Mouse (Mus musculus): ENCODE results near the gene Ncaph2. TPM values are rescaled to one million over a fixed set of nuclear protein-coding genes. Genes with fewer than 3 reads are reported as not detected.

Gene Ncaph2
- polyA plus RNA-seq, 1 experiment from 2014 or later = 170 TPM

- H3K27me3 ChIP-seq = peaks cover 28% of the 10 kb centered on the region
- WGBS = 8% methylated on average over 26 of the region's 26 CpGs
- no peak within 1 kb of the TSS for H3K27ac ChIP-seq (replicated peaks)
- no peak for ATAC-seq (ENCODE audit: low FRiP score, low read depth)
- H3K36me3 ChIP-seq = no peaks in the 10 kb centered on the region
- H3K4me3 ChIP-seq = peak within 1 kb of the TSS; percentile 14; the same call in 1 of the 2 replicates
- peak within 1 kb of the TSS; percentile 35 for H3K4me2 ChIP-seq (replicated peaks)
- no peak within 1 kb of the TSS for H3K9ac ChIP-seq (replicated peaks)
- H3K9me3 ChIP-seq = no peaks in the 10 kb centered on the region
- H3K4me1 ChIP-seq = peaks cover 9% of the 10 kb centered on the region
These were observed 32.6 kb upstream of the Ncaph2 start, which contains the start of gene Adm2 for GRCm38 (mm10) chr15:89322670-89323522. Adm2 (plus strand) TSS chr15:89322720.

DNA sequence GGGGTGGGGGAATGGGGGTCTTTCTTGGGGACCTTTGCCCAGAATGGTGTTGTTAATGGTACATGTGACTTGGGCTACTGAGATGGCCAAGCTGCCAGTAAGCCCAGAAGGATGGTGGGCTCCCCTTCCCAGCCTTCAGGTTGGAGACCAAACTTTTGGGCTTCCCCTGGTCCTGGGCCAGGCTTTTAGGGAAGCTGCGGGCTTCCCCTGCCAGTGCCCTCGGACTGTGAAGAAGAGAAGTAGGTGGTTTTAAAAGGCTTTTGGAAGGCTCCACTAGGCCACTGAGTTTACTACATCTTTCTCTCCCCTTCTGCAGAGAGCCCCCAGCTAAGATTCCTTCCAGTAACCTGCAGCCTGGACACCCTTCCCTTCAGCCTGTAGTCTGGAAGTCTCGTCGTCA, 31.9 kb upstream of the Ncaph2 start:
- Histone ChIP-seq H3K27me3 (peaks cover 28% of the 10 kb centered on the region), H3K27ac (replicated peaks) (no peak overlapping the region), H3K36me3 (no peaks in the 10 kb centered on the region), H3K4me2 (replicated peaks) (no peak overlapping the region), H3K9ac (replicated peaks) (no peak overlapping the region), H3K4me1 (peaks cover 9% of the 10 kb centered on the region), H3K9me3 (no peaks in the 10 kb centered on the region), H3K4me3 (no peak overlapping the region)
- WGBS = 89% methylated on average over 4 of the region's 4 CpGs
- ATAC-seq (ENCODE audit: low FRiP score, low read depth) = no peak

DNA sequence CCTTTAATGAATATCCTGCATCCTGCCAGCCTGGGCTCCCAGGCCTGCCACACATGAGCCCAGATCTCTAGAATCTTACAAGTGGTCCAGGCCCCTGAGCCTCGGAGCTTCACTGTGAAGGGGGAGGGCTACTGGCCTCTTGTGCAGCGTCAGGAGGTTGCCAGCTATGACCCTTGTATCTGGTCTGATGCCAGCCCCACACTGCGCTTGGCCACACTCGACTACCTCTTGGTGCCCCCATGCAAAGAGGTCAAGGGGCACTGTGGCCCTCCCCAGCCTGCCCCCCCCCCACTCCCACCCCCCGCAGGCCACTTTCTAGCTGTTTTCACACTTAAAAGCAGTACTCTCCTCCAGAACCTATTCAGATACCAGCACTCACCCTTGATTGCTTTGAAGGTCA, 29.1 kb upstream of the Ncaph2 start:
- H3K4me3 ChIP-seq = no peak overlapping the region
- 78% methylated on average over 5 of the region's 5 CpGs for WGBS

GRCm38 (mm10) chr15:89334271-89334670, 21.2 kb upstream of the Ncaph2 start, which contains the start of gene Miox:
Miox (plus strand) TSS chr15:89334398.
- 90% methylated on average over 7 of the region's 7 CpGs for WGBS
- Histone ChIP-seq H3K9me3 (no peaks in the 10 kb centered on the region), H3K4me2 (replicated peaks) (no peak within 1 kb of the TSS), H3K9ac (replicated peaks) (no peak within 1 kb of the TSS), H3K27ac (replicated peaks) (no peak within 1 kb of the TSS), H3K4me1 (no peaks in the 10 kb centered on the region), H3K4me3 (no peak within 1 kb of the TSS), H3K27me3 (peaks cover 6% of the 10 kb centered on the region; the same call in 1 of the 2 replicates), H3K36me3 (no peaks in the 10 kb centered on the region)
- ATAC-seq (ENCODE audit: low FRiP score, low read depth) = no peak

More for the DNA sequence above, 29.1 kb upstream of the Ncaph2 start:
- Histone ChIP-seq H3K4me1 (peaks cover 9% of the 10 kb centered on the region), H3K27ac (replicated peaks) (no peak overlapping the region), H3K4me2 (replicated peaks) (no peak overlapping the region), H3K36me3 (no peaks in the 10 kb centered on the region), H3K9ac (replicated peaks) (no peak overlapping the region), H3K27me3 (peaks cover 23% of the 10 kb centered on the region), H3K9me3 (no peaks in the 10 kb centered on the region)
- ATAC-seq (ENCODE audit: low FRiP score, low read depth) = no peak

DNA sequence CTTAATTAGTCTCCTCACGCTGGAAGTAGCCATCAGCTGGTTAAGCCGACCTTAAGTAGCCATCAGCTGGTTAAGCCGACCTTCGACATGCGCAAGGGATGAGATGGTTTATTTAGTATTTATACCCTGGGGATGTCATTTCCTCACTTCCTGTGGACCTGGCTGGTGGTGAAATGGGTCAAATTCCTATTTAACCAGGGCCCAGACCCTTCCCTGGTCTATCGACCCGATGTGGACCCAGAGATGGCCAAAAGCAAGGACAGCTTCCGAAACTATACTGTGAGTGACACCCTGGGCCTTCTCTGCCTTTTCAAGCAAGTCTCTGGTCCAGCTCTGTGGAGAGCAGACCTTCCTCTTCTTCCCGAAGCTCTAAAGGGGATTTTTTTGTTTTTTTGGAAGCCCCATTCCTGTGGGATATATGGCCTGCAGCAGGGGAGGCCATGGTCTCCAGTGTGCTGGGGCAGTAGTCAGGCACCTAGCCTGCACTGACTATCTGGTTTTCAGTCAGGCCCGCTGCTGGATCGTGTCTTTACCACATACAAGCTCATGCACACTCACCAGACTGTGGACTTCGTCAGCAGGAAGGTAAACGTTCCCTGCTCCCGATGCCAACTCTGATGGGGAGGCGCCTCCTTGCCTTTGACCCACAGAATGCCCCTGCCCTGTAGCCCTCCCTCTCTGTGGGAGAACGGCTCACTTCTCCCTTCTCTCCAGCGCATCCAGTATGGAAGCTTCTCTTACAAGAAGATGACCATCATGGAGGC, 20.6 kb upstream of the Ncaph2 start:
- no peak overlapping the region for H3K27ac ChIP-seq (replicated peaks)
- H3K27me3 ChIP-seq = peaks cover 6% of the 10 kb centered on the region; the same call in 1 of the 2 replicates
- no peak overlapping the region for H3K4me3 ChIP-seq
- no peak for ATAC-seq (ENCODE audit: low FRiP score, low read depth)
- no peak overlapping the region for H3K4me2 ChIP-seq (replicated peaks)
- 80% methylated on average over 17 of the region's 17 CpGs for WGBS
- H3K9ac ChIP-seq (replicated peaks) = no peak overlapping the region
- H3K36me3 ChIP-seq = no peaks in the 10 kb centered on the region
- H3K9me3 ChIP-seq = no peaks in the 10 kb centered on the region
- H3K4me1 ChIP-seq = no peaks in the 10 kb centered on the region

- H3K27ac ChIP-seq (replicated peaks) = no peak overlapping the region
- H3K4me1 ChIP-seq = no peaks in the 10 kb centered on the region
- no peak overlapping the region for H3K4me2 ChIP-seq (replicated peaks)
- no peaks in the 10 kb centered on the region for H3K9me3 ChIP-seq
- no peak overlapping the region for H3K9ac ChIP-seq (replicated peaks)
- peaks cover 6% of the 10 kb centered on the region; the same call in 1 of the 2 replicates for H3K27me3 ChIP-seq
- H3K4me3 ChIP-seq = no peak overlapping the region
- no peaks in the 10 kb centered on the region for H3K36me3 ChIP-seq
- ATAC-seq (ENCODE audit: low FRiP score, low read depth) = no peak
- 86% methylated on average over 14 of the region's 14 CpGs for WGBS
These were observed 19.1 kb upstream of the Ncaph2 start for GRCm38 (mm10) chr15:89336422-89336821.

- no peak for ATAC-seq (ENCODE audit: low FRiP score, low read depth)
- 96% methylated on average over 2 of the region's 2 CpGs for WGBS
- H3K27ac ChIP-seq (replicated peaks) = no peak overlapping the region
- H3K9me3 ChIP-seq = no peaks in the 10 kb centered on the region
- H3K4me1 ChIP-seq = no peaks in the 10 kb centered on the region
- H3K4me2 ChIP-seq (replicated peaks) = no peak overlapping the region
- no peaks in the 10 kb centered on the region for H3K36me3 ChIP-seq
- H3K27me3 ChIP-seq = peaks cover 6% of the 10 kb centered on the region; the same call in 1 of the 2 replicates
- H3K9ac ChIP-seq (replicated peaks) = no peak overlapping the region
- H3K4me3 ChIP-seq = no peak overlapping the region
These were observed 15.8 kb upstream of the Ncaph2 start for GRCm38 (mm10) chr15:89339696-89340095.

DNA sequence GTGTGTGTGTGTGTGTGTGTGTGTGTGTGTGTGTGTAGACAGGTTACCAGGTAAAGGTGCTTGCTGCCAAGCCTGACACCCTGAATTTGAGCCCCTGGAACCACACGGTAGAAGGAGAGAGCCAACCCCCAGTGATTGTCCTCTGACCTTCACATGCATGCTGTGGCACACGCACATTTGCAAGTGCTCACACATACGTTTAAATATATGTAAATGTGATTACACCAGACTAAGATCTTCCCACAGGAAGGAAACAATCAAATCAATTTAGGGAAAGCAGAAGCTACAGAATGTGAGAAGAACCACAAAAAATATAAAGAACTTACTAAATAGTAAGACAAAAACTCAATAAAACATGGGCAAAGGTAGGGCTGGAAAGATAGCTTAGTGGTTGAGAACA, 15.4 kb upstream of the Ncaph2 start:
- Histone ChIP-seq H3K36me3 (no peaks in the 10 kb centered on the region), H3K4me2 (replicated peaks) (no peak overlapping the region), H3K4me1 (no peaks in the 10 kb centered on the region), H3K27me3 (peaks cover 6% of the 10 kb centered on the region; the same call in 1 of the 2 replicates), H3K27ac (replicated peaks) (no peak overlapping the region), H3K9me3 (no peaks in the 10 kb centered on the region), H3K4me3 (no peak overlapping the region), H3K9ac (replicated peaks) (no peak overlapping the region)
- WGBS = 88% methylated on average over 3 of the region's 3 CpGs
- no peak for ATAC-seq (ENCODE audit: low FRiP score, low read depth)

DNA sequence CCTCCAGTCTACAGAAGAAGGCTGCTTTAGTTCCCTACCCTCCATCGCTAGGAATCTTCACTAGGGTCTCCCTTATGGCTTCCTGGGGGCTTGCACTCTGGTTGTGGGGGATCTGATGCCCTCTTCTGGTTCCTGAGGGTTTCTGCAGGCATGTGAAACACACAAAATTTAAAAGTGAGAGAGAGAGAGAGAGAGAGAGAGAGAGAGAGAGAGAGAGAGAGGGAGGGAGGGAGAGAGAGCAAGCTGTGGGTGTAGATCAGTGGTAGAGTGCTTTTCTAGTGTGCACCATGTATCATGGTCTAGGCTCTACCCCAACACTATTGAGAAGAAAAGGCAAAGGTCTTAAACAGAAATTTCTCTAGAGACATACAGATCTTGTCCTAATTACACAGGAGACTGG, 13.8 kb upstream of the Ncaph2 start:
- H3K27ac ChIP-seq (replicated peaks) = no peak overlapping the region
- ATAC-seq (ENCODE audit: low FRiP score, low read depth) = no peak
- no peak overlapping the region for H3K4me3 ChIP-seq
- WGBS = 45% methylated on average over 1 of the region's 1 CpGs
- no peaks in the 10 kb centered on the region for H3K27me3 ChIP-seq
- H3K4me2 ChIP-seq (replicated peaks) = no peak overlapping the region
- no peaks in the 10 kb centered on the region for H3K36me3 ChIP-seq
- H3K9me3 ChIP-seq = no peaks in the 10 kb centered on the region
- H3K9ac ChIP-seq (replicated peaks) = no peak overlapping the region
- no peaks in the 10 kb centered on the region for H3K4me1 ChIP-seq

- Histone ChIP-seq H3K27me3 (no peaks in the 10 kb centered on the region), H3K9me3 (no peaks in the 10 kb centered on the region), H3K27ac (replicated peaks) (no peak overlapping the region), H3K4me3 (no peak overlapping the region), H3K4me2 (replicated peaks) (no peak overlapping the region), H3K4me1 (no peaks in the 10 kb centered on the region), H3K9ac (replicated peaks) (no peak overlapping the region), H3K36me3 (no peaks in the 10 kb centered on the region)
- 93% methylated on average over 3 of the region's 3 CpGs for WGBS
- no peak for ATAC-seq (ENCODE audit: low FRiP score, low read depth)
These were observed 12.2 kb upstream of the Ncaph2 start for GRCm38 (mm10) chr15:89343325-89343724.

- Histone ChIP-seq H3K36me3 (peaks cover 39% of the 10 kb centered on the region), H3K27ac (replicated peaks) (no peak overlapping the region), H3K4me2 (replicated peaks) (no peak overlapping the region), H3K27me3 (no peaks in the 10 kb centered on the region), H3K9ac (replicated peaks) (no peak overlapping the region), H3K4me3 (no peak overlapping the region), H3K4me1 (peaks cover 14% of the 10 kb centered on the region), H3K9me3 (no peaks in the 10 kb centered on the region)
- 88% methylated on average over 5 of the region's 5 CpGs for WGBS
- no peak for ATAC-seq (ENCODE audit: low FRiP score, low read depth)
These were observed 5.1 kb upstream of the Ncaph2 start for GRCm38 (mm10) chr15:89350447-89350846.

- Histone ChIP-seq H3K27ac (replicated peaks) (no peak overlapping the region), H3K27me3 (no peaks in the 10 kb centered on the region), H3K9ac (replicated peaks) (no peak overlapping the region), H3K4me1 (peaks cover 14% of the 10 kb centered on the region), H3K36me3 (peaks cover 39% of the 10 kb centered on the region), H3K4me3 (no peak overlapping the region), H3K9me3 (no peaks in the 10 kb centered on the region), H3K4me2 (replicated peaks) (no peak overlapping the region)
- WGBS = 94% methylated on average over 15 of the region's 15 CpGs
- ATAC-seq (ENCODE audit: low FRiP score, low read depth) = no peak
These were observed 4.2 kb upstream of the Ncaph2 start for GRCm38 (mm10) chr15:89351302-89351701.

Data from midbrain, embryonic 12.5 days (tissue).